Mouse (Mus musculus) CH12.LX (cell line): ENCODE measurements around the gene Krt14. TPM values are rescaled to one million over a fixed set of nuclear protein-coding genes. Genes with fewer than 3 reads are reported as not detected.
A peak's percentile ranks its signal among the peaks of the same experiment; 100 is the strongest.

Source experiments
- DNase-seq: peaks from one replicate; pipeline ENCODE4 v3.0.0-alpha.2; 2013; ENCODE audit errors: extremely low read depth
- H3K27ac ChIP-seq: 2 replicates; pipeline ENCODE4 v1.5.1; 2012; ENCODE audit warnings: low read depth, mild to moderate bottlenecking, control low read depth, moderate library complexity; ENCODE audit not compliant: insufficient read depth
- H3K27me3 ChIP-seq: replicated peaks from 2 replicates; pipeline ENCODE3; 2012; ENCODE audit warnings: inconsistent platforms
- H3K36me3 ChIP-seq, 2 experiments: replicated peaks in 1 of 2; 2 replicates each; pipeline versions ENCODE3 to v1.6.1; 2012; ENCODE audit warnings: inconsistent platforms in 1 of 2, low read length in 1 of 2, mild to moderate bottlenecking in 1 of 2, mixed read lengths in 1 of 2, moderate library complexity in 1 of 2; ENCODE audit not compliant: control insufficient read depth in 1 of 2, insufficient read depth in 1 of 2
- H3K4me1 ChIP-seq, 2 experiments: 2 replicates each; pipeline ENCODE4 v1.6.1; 2012; ENCODE audit warnings: inconsistent platforms in 1 of 2, moderate library complexity in 1 of 2; ENCODE audit not compliant: insufficient read depth in 2 of 2, control insufficient read depth in 1 of 2
- H3K4me2 ChIP-seq: 2 replicates; pipeline ENCODE4 v1.6.1; 2012; ENCODE audit warnings: low read depth, mild to moderate bottlenecking, control low read depth; ENCODE audit not compliant: poor library complexity, insufficient read depth, severe bottlenecking
- H3K4me3 ChIP-seq, 3 experiments: fragments of 150-350 bp in 1 of 3; sonication (generic) in 1 of 3; replicated peaks in 1 of 3; 2 replicates each; pipeline versions ENCODE3 to v1.5.1; 2011 to 2012; ENCODE audit warnings: low read depth in 2 of 3, low read length in 2 of 3, mild to moderate bottlenecking in 2 of 3, moderate library complexity in 2 of 3, control low read depth in 1 of 3, improper control_type of control experiment in 1 of 3, inconsistent platforms in 1 of 3, mixed read lengths in 1 of 3; ENCODE audit not compliant: poor library complexity in 1 of 3
- H3K79me2 ChIP-seq: replicated peaks from 2 replicates; pipeline ENCODE4 v1.6.1; 2012; ENCODE audit warnings: mild to moderate bottlenecking, moderate library complexity; ENCODE audit not compliant: control insufficient read depth, poor library complexity, insufficient read depth, severe bottlenecking; ENCODE audit errors: extremely low read depth
- H3K9ac ChIP-seq: 2 replicates; pipeline ENCODE4 v1.6.1; 2012; ENCODE audit warnings: low read depth, mild to moderate bottlenecking, control low read depth, moderate library complexity; ENCODE audit not compliant: insufficient read depth
- H3K9me3 ChIP-seq: replicated peaks from 2 replicates; pipeline ENCODE3; 2012; ENCODE audit warnings: low read length, inconsistent platforms, mixed read lengths
- CTCF ChIP-seq, 2 experiments: IDR thresholded peaks in 1 of 2; conservative IDR thresholded peaks in 1 of 2; 2 replicates each; pipeline ENCODE4 v1.5.1; 2011 to 2012; ENCODE audit warnings: low read depth in 2 of 2, low read length in 2 of 2, improper control_type of control experiment in 1 of 2, inconsistent platforms in 1 of 2, mild to moderate bottlenecking in 1 of 2, moderate library complexity in 1 of 2
- E2F4 ChIP-seq: IDR thresholded peaks from 2 replicates; pipeline ENCODE4 v1.6.1; 2011; ENCODE audit warnings: low read depth, low read length, improper control_type of control experiment; ENCODE audit not compliant: insufficient replicate concordance
- ELF1 ChIP-seq: IDR thresholded peaks from 2 replicates; pipeline ENCODE4 v1.6.1; 2014; ENCODE audit warnings: low read depth, mild to moderate bottlenecking, inconsistent platforms, low read length, improper control_type of control experiment
- EP300 ChIP-seq: IDR thresholded peaks from 2 replicates; pipeline ENCODE4 v1.6.1; 2011; ENCODE audit warnings: low read length, improper control_type of control experiment
- ETS1 ChIP-seq: conservative IDR thresholded peaks from 2 replicates; pipeline ENCODE4 v1.6.1; 2012; ENCODE audit warnings: low read depth, mild to moderate bottlenecking, inconsistent platforms, low read length, improper control_type of control experiment, moderate library complexity
- HCFC1 ChIP-seq: IDR thresholded peaks from 2 replicates; pipeline ENCODE4 v1.6.1; 2012; ENCODE audit warnings: low read depth, mild to moderate bottlenecking, inconsistent platforms, low read length, improper control_type of control experiment
- IRF4 ChIP-seq: IDR thresholded peaks from 2 replicates; pipeline ENCODE4 v1.6.1; 2014; ENCODE audit warnings: low read depth, mild to moderate bottlenecking, inconsistent platforms, low read length, improper control_type of control experiment
- JUN ChIP-seq: IDR thresholded peaks from 2 replicates; pipeline ENCODE4 v1.6.1; 2011; ENCODE audit warnings: low read depth, mild to moderate bottlenecking, low read length, improper control_type of control experiment, moderate library complexity; ENCODE audit not compliant: insufficient read depth
- JUND ChIP-seq: conservative IDR thresholded peaks from 2 replicates; pipeline ENCODE4 v1.6.1; 2011; ENCODE audit warnings: low read depth, low read length, improper control_type of control experiment
- KAT2A ChIP-seq: IDR thresholded peaks from 2 replicates; pipeline ENCODE4 v1.6.1; 2012; ENCODE audit warnings: low read length, improper control_type of control experiment, inconsistent platforms; ENCODE audit not compliant: insufficient replicate concordance
- MEF2A ChIP-seq: IDR thresholded peaks from 2 replicates; pipeline ENCODE4 v1.6.1; 2014; ENCODE audit warnings: low read depth, mild to moderate bottlenecking, inconsistent platforms, low read length, improper control_type of control experiment, borderline replicate concordance
- MXI1 ChIP-seq: IDR thresholded peaks from 2 replicates; pipeline ENCODE4 v1.6.1; 2011; ENCODE audit warnings: mild to moderate bottlenecking, low read depth, low read length, improper control_type of control experiment
- MYC ChIP-seq: IDR thresholded peaks from 2 replicates; pipeline ENCODE4 v1.6.1; 2011; ENCODE audit warnings: low read depth, mild to moderate bottlenecking, improper control_type of control experiment, low read length
- POLR2AphosphoS2 ChIP-seq: IDR thresholded peaks from 2 replicates; pipeline ENCODE4 v1.6.1; 2011; ENCODE audit warnings: low read depth, low read length, improper control_type of control experiment
- SIN3A ChIP-seq: IDR thresholded peaks from 2 replicates; pipeline ENCODE4 v1.6.1; 2012; ENCODE audit warnings: low read length, improper control_type of control experiment, inconsistent platforms
- SMC3 ChIP-seq: IDR thresholded peaks from 2 replicates; pipeline ENCODE4 v1.6.1; 2011; ENCODE audit warnings: low read depth, low read length, improper control_type of control experiment
- ZKSCAN1 ChIP-seq: IDR thresholded peaks from 2 replicates; pipeline ENCODE4 v1.6.1; 2012; ENCODE audit warnings: low read depth, inconsistent platforms, low read length, improper control_type of control experiment, borderline replicate concordance
- ZMIZ1 ChIP-seq: IDR thresholded peaks from 2 replicates; pipeline ENCODE4 v1.6.1; 2012; ENCODE audit warnings: low read depth, mild to moderate bottlenecking, inconsistent platforms, low read length, improper control_type of control experiment
- ZNF384 ChIP-seq: IDR thresholded peaks from 2 replicates; pipeline ENCODE4 v1.6.1; 2012; ENCODE audit warnings: low read depth, low read length, improper control_type of control experiment, inconsistent platforms
- dilution Hi-C: fragments of 300-500 bp; cut with MboI; formaldehyde crosslinking; loops from 2 replicates; pipeline ENCODE4 v1.14.3; 2020; ENCODE audit warnings: low sequenced_read_pairs; ENCODE audit not compliant: extremely low pct_unique_long_range_greater_than_20kb, extremely low pct_ligation_motif_present
- in situ Hi-C: fragments of 300-500 bp; cut with MboI; formaldehyde crosslinking; loops from 3 replicates; pipeline ENCODE4 v1.14.3; 2019; ENCODE audit warnings: low sequenced_read_pairs, low pct_ligation_motif_present, low pct_unique_long_range_greater_than_20kb, mixed read lengths
- polyA plus RNA-seq: library from polyadenylated mRNA; unstranded; fragments of >175 nt; gene quantifications from 2 replicates; pipeline ENCODE4 v1.2.1, GENCODE M21; 2012; ENCODE audit warnings: low read depth; ENCODE audit not compliant: insufficient read length
- total RNA-seq, 2 experiments: library from RNA; depleted of rRNA; stranded (reverse); fragments of 300-350 nt in 1 of 2; fragments of >200 nt in 1 of 2; gene quantifications; 2 replicates each; pipeline ENCODE4 v1.2.3; 2012 to 2014

Gene Krt14
- total and polyA plus RNA-seq, 3 experiments: not detected

- no peak overlapping the region for H3K4me3 ChIP-seq
- no peaks in the 10 kb centered on the region for H3K79me2 ChIP-seq
- no peaks in the 10 kb centered on the region for H3K9me3 ChIP-seq
- H3K4me2 ChIP-seq: no peak overlapping the region
- no peak overlapping the region for H3K27ac ChIP-seq
- H3K4me1 ChIP-seq: peaks cover 0 to 5% of the 10 kb centered on the region in 2 experiments; a peak in 1 of 4 replicates
- H3K36me3 ChIP-seq: no peaks in the 10 kb centered on the region
- H3K9ac ChIP-seq: no peak overlapping the region
- TF ChIP-seq JUN (no peak), SIN3A (no peak), HCFC1 (no peak), KAT2A (no peak), ETS1 (no peak), MYC (no peak), E2F4 (no peak), MXI1 (no peak), IRF4 (no peak)
- TF ChIP-seq, all 38 proteins: peak for 0
- H3K27me3 ChIP-seq: peaks cover 76% of the 10 kb centered on the region
- in situ Hi-C loops: no loop called here
- DNase-seq: no peak
- dilution Hi-C loops: no loop called here
Observed at GRCm38 (mm10) chr11:100208542-100208941, 1.2 kb upstream of the Krt14 start.

- Histone ChIP-seq H3K4me1 (peaks cover 0 to 11% of the 10 kb centered on the region in 2 experiments; a peak in 2 of 4 replicates), H3K27ac (no peak overlapping the region), H3K27me3 (peaks cover 59% of the 10 kb centered on the region), H3K79me2 (no peaks in the 10 kb centered on the region), H3K4me3 (no peak overlapping the region), H3K9ac (no peak overlapping the region), H3K36me3 (no peaks in the 10 kb centered on the region), H3K4me2 (no peak overlapping the region), H3K9me3 (no peaks in the 10 kb centered on the region)
- peak; percentile 32 for DNase-seq
- in situ Hi-C loops: loop anchor here (5.0 kb wide), 1 partner anchor 84 kb away; no protein-coding TSS in a partner anchor
- TF ChIP-seq EP300: no peak
- TF ChIP-seq ZKSCAN1: no peak
- no peak for TF ChIP-seq ZMIZ1
- no peak for TF ChIP-seq POLR2AphosphoS2
- no peak for TF ChIP-seq CTCF (conservative IDR thresholded peaks at IDR 0.05 in 1 of 2, IDR thresholded peaks at IDR 0.05 in 1 of 2; ENCODE audit: low read depth in 2 of 2, low read length in 2 of 2)
- no peak for TF ChIP-seq MEF2A
- TF ChIP-seq MYC: no peak
- no peak for TF ChIP-seq SMC3
- no peak for TF ChIP-seq ZNF384
- no peak for TF ChIP-seq ELF1
- no peak for TF ChIP-seq JUND
- dilution Hi-C loops: no loop called here
Observed at GRCm38 (mm10) chr11:100203448-100203847, 3.9 kb downstream of the Krt14 start.
